Comparison of ENCODE assay signal across 20 mouse cellular contexts in the genomic region with DNA sequence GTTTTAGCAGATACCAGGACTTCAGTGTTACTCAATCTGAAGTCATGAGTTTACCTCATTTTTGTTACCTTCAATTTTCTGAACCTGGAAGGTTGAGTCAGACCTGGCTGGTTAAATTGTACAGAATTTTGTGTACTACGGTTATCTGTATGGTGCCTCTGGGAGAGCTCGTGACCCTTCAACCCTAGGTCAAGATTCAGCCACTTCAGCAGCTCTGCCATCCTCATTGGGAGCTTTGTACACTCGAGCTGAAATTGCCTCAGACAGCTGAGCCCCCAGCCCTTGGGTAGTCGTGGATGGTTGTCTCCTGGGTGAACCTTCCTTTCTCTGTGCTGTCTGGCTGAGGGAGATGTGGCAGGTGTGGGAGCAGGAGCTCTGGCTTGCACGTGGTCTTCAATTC. TPM values are rescaled to one million over a fixed set of nuclear protein-coding genes. Genes with fewer than 3 reads are reported as not detected.
"Had no signal": no experiment of that assay in that cellular context is flagged by ENCODE, and none has a peak within 500 bp of the region (broad histone marks: within the 10 kb centered on the region; RNA-seq: fewer than 3 reads in every experiment).

No protein-coding gene starts in this region.

- H3K4me2 ChIP-seq: liver, embryonic 12.5 days; lung, embryonic 14.5 days; midbrain, embryonic 13.5 days; midbrain, embryonic 15.5 days; neural tube, embryonic 13.5 days; neural tube, embryonic 15.5 days had no signal

- H3K4me3 ChIP-seq: liver, embryonic 12.5 days; midbrain, embryonic 10.5 days; midbrain, embryonic 13.5 days; midbrain, embryonic 15.5 days; myocyte; neural tube, embryonic 13.5 days; neural tube, embryonic 15.5 days had no signal

- H3K9me3 ChIP-seq: liver, embryonic 12.5 days; midbrain, embryonic 10.5 days; midbrain, embryonic 13.5 days; midbrain, embryonic 15.5 days; neural tube, embryonic 13.5 days; neural tube, embryonic 15.5 days had no signal

- H3K9ac ChIP-seq: liver, embryonic 12.5 days; liver, embryonic 14.5 days; lung, embryonic 14.5 days; midbrain, embryonic 13.5 days; midbrain, embryonic 15.5 days; neural tube, embryonic 13.5 days; neural tube, embryonic 15.5 days had no signal

- H3K27ac ChIP-seq: liver, embryonic 12.5 days; liver, embryonic 14.5 days; midbrain, embryonic 10.5 days; midbrain, embryonic 13.5 days; midbrain, embryonic 15.5 days; neural tube, embryonic 13.5 days; neural tube, embryonic 15.5 days had no signal

- H3K36me3 ChIP-seq: liver, embryonic 12.5 days had no signal

- H3K27me3 ChIP-seq: liver, embryonic 12.5 days; midbrain, embryonic 13.5 days; midbrain, embryonic 15.5 days; neural tube, embryonic 13.5 days; neural tube, embryonic 15.5 days had no signal

- H3K4me1 ChIP-seq: liver, embryonic 12.5 days; midbrain, embryonic 10.5 days had no signal

- ATAC-seq: liver, embryonic 12.5 days; midbrain, embryonic 15.5 days had no signal

- DNase-seq: lung, adult 18-20 months; lung, postnatal 14 days; retina, postnatal 1 day; right cerebral cortex, postnatal 14 days; right cerebral cortex, postnatal 4 days; spleen, adult 18-20 months; thymus, adult 18-20 months; thymus, postnatal 14 days; thymus, postnatal 36 days had no signal

RNA-seq across cellular contexts. Expression of gene Bend5, which starts 17.2 kb away (rescaled TPM):
- total RNA-seq: megakaryocyte, adult 5-6 weeks; megakaryocyte-erythroid progenitor cell, adult 5-6 weeks had no signal
- polyA plus RNA-seq: myocyte had no signal
